Mouse (Mus musculus) liver, embryonic 14.5 days (tissue): ENCODE results near the gene Tnfaip6.

Experiments used
- CTCF ChIP-seq: IDR thresholded peaks from 2 replicates; pipeline ENCODE4 v1.5.1; 2016; ENCODE audit warnings: antibody characterized with exemption, low read depth, control low read depth
- EP300 ChIP-seq: IDR thresholded peaks from 2 replicates; pipeline ENCODE4 v1.6.1; 2016; ENCODE audit warnings: antibody characterized with exemption, low read depth

- no peak for TF ChIP-seq CTCF
- no peak for TF ChIP-seq EP300
These were observed 35.5 kb downstream of the Tnfaip6 start for GRCm38 (mm10) chr2:52073141-52073904.
